Mouse (Mus musculus): ENCODE measurements at regions not wholly inside any gene's neighbourhood (a gene's known extent, or its start where the extent isn't known, plus 50 kb on each side); places are given as distances from the start of the nearest gene placed in this dataset.

DNA sequence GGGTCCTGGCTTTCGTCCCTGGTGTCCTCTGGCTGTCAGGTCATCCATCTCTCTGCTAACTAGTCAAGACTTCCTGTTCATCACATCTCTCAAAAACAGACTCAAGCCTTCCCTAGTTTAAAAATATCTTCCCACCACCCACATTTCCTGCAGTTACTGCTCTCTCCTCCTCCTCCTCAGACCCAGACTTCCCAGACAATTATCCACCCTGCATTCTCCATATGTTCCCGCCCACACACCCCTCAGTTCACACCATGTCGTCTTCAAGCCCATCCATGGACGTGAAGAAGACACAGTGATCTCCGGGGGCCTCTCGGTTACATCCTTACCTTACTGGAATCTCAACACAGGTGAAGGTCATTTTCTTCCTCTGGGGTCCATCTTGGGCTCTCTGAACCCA lies 444.4 kb downstream of the Pdcd6ip start:
- Histone ChIP-seq H3K4me2 (ENCODE audit: low read depth, severe bottlenecking) (no peak overlapping the region), H3K9me3 (ENCODE audit: control insufficient read depth, low read length) (no peaks in the 10 kb centered on the region), H3K9ac (ENCODE audit: low read length) (no peak overlapping the region), H3K27ac (replicated peaks; ENCODE audit: low read depth, low read length) (no peak overlapping the region), H3K4me3 (ENCODE audit: low read depth, low read length) (no peak overlapping the region), H3K27me3 (ENCODE audit: control insufficient read depth, insufficient read depth, low read length) (no peaks in the 10 kb centered on the region), H3K36me3 (ENCODE audit: control insufficient read depth, insufficient read depth, low read length) (no peaks in the 10 kb centered on the region), H3K4me1 (ENCODE audit: control insufficient read depth, insufficient read depth, low read length) (no peaks in the 10 kb centered on the region)
- ATAC-seq (ENCODE audit: insufficient number of reproducible peaks, low FRiP score, low TSS enrichment, low read depth), result no peak
- WGBS, result 81% methylated on average over 6 of the region's 6 CpGs
- DNase-seq (ENCODE audit: low spot score), result no peak

DNA sequence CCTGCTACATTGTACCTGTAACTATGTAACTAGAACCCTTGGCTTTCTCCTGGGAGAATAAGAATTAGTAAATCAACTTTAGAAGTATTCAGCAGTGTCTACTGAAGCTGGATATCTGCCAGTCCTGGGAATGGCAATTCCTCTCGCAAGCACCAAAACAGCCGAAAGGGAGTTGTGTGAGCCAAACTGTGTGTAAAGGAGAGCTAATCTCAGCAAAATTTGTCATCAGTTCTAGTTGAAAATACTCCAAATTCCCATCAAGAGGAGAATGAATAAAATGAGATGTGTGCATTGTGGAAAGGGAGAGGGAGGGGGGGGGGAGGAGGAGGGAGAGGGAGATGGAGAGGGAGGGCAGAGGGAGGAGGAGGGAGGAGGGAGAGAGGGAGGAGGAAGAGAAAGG lies 447.8 kb downstream of the Pdcd6ip start:
- H3K27me3 ChIP-seq (ENCODE audit: control insufficient read depth, insufficient read depth, low read length), result no peaks in the 10 kb centered on the region
- 94% methylated on average over 2 of the region's 2 CpGs for WGBS

DNA sequence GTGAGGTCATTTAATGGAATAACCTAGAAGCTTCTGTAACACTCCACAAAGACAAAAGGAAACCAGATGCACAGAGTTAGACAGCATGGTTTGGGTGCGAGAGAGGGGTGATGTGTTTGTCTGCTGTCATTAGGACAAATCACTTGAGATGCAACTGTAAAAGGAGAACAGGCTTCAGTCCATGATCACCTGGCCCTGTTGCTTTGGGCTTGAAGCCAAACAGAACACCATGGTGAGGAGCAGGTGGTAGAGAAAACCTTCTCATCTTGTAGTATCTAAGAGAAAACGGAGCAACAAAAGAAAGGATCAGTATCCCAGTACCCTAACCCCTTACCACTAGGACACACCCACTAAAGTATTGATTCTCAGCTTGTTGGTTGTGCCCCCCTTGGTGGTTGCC lies 449.5 kb downstream of the Pdcd6ip start:
- Histone ChIP-seq H3K9ac (ENCODE audit: low read length) (no peak overlapping the region), H3K4me3 (ENCODE audit: low read depth, low read length) (no peak overlapping the region), H3K9me3 (ENCODE audit: control insufficient read depth, low read length) (no peaks in the 10 kb centered on the region), H3K27me3 (ENCODE audit: control insufficient read depth, insufficient read depth, low read length) (no peaks in the 10 kb centered on the region), H3K36me3 (ENCODE audit: control insufficient read depth, insufficient read depth, low read length) (no peaks in the 10 kb centered on the region), H3K27ac (replicated peaks; ENCODE audit: low read depth, low read length) (no peak overlapping the region), H3K4me2 (ENCODE audit: low read depth, severe bottlenecking) (no peak overlapping the region), H3K4me1 (ENCODE audit: control insufficient read depth, insufficient read depth, low read length) (no peaks in the 10 kb centered on the region)
- ATAC-seq (ENCODE audit: insufficient number of reproducible peaks, low FRiP score, low TSS enrichment, low read depth), result no peak
- WGBS, result 83% methylated on average over 2 of the region's 2 CpGs
- no peak for DNase-seq (ENCODE audit: low spot score)

More for the DNA sequence above, 447.8 kb downstream of the Pdcd6ip start:
- no peaks in the 10 kb centered on the region for H3K4me1 ChIP-seq (ENCODE audit: control insufficient read depth, insufficient read depth, low read length)
- no peak overlapping the region for H3K27ac ChIP-seq (replicated peaks; ENCODE audit: low read depth, low read length)
- H3K4me2 ChIP-seq (ENCODE audit: low read depth, severe bottlenecking), result no peak overlapping the region
- H3K9me3 ChIP-seq (ENCODE audit: control insufficient read depth, low read length), result no peaks in the 10 kb centered on the region
- H3K9ac ChIP-seq (ENCODE audit: low read length), result no peak overlapping the region
- no peak for DNase-seq (ENCODE audit: low spot score)
- no peaks in the 10 kb centered on the region for H3K36me3 ChIP-seq (ENCODE audit: control insufficient read depth, insufficient read depth, low read length)
- no peak for ATAC-seq (ENCODE audit: insufficient number of reproducible peaks, low FRiP score, low TSS enrichment, low read depth)
- no peak overlapping the region for H3K4me3 ChIP-seq (ENCODE audit: low read depth, low read length)

DNA sequence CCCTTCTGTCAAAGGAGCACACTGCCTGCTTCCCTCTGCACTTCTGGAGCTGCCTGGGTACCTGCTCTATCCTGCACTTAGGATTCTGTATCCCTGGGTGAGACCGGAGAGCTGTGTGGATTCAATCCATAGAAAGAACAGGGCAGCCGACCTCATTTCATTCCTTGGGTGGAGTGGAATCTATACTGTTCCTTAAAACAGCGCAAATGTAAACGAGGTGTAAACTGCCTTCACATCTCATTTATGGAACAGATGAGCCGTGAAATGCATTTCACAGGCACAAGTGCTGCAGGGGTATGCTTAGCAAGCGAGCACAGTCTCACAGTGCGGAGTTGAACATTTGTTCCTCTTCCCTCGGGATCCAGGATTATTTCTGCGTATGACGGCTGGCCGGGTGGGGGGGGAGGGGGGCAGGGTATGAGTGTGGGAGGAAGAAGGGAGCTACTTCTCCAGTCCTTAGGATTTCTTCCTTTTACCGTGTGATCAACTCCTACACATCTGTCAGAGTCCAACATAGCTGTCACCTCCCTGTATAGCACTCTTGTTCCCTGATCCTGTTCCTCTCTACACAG lies 459.3 kb downstream of the Pdcd6ip start:
- Histone ChIP-seq H3K36me3 (ENCODE audit: control insufficient read depth, insufficient read depth, low read length) (no peaks in the 10 kb centered on the region), H3K27me3 (ENCODE audit: control insufficient read depth, insufficient read depth, low read length) (no peaks in the 10 kb centered on the region), H3K27ac (replicated peaks; ENCODE audit: low read depth, low read length) (no peak overlapping the region), H3K4me3 (ENCODE audit: low read depth, low read length) (no peak overlapping the region), H3K9ac (ENCODE audit: low read length) (no peak overlapping the region), H3K4me2 (ENCODE audit: low read depth, severe bottlenecking) (no peak overlapping the region), H3K4me1 (ENCODE audit: control insufficient read depth, insufficient read depth, low read length) (no peaks in the 10 kb centered on the region), H3K9me3 (ENCODE audit: control insufficient read depth, low read length) (no peaks in the 10 kb centered on the region)
- ATAC-seq (ENCODE audit: insufficient number of reproducible peaks, low FRiP score, low TSS enrichment, low read depth) (peak; percentile 73; the same call in 1 of the 2 replicates), DNase-seq (ENCODE audit: low spot score) (no peak)
- WGBS, result 60% methylated on average over 12 of the region's 12 CpGs

DNA sequence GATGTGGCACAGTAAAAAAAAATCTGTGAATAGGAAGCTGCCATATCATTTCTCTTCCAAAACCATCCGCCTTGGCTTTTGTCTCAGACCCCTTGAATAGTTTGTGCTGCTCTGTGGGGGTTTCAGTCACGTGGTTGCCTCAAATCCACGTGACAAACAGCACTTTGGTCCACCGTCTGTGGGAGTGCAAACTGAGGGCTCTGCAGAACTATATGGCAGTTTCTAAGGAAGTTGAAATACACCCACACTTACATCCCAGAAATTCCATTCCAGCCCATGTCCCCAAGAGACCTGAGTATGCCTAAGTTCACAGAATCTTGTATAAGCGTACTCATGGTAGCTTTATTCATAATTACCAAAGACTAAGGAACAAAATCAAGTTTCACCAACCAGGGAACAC lies 460.1 kb downstream of the Pdcd6ip start:
- Histone ChIP-seq H3K9me3 (ENCODE audit: control insufficient read depth, low read length) (no peaks in the 10 kb centered on the region), H3K4me1 (ENCODE audit: control insufficient read depth, insufficient read depth, low read length) (no peaks in the 10 kb centered on the region), H3K4me2 (ENCODE audit: low read depth, severe bottlenecking) (no peak overlapping the region), H3K27me3 (ENCODE audit: control insufficient read depth, insufficient read depth, low read length) (no peaks in the 10 kb centered on the region), H3K36me3 (ENCODE audit: control insufficient read depth, insufficient read depth, low read length) (no peaks in the 10 kb centered on the region), H3K9ac (ENCODE audit: low read length) (no peak overlapping the region), H3K27ac (replicated peaks; ENCODE audit: low read depth, low read length) (no peak overlapping the region), H3K4me3 (ENCODE audit: low read depth, low read length) (no peak overlapping the region)
- ATAC-seq (ENCODE audit: insufficient number of reproducible peaks, low FRiP score, low TSS enrichment, low read depth) (no peak), DNase-seq (ENCODE audit: low spot score) (no peak)
- 70% methylated on average over 5 of the region's 5 CpGs for WGBS

DNA sequence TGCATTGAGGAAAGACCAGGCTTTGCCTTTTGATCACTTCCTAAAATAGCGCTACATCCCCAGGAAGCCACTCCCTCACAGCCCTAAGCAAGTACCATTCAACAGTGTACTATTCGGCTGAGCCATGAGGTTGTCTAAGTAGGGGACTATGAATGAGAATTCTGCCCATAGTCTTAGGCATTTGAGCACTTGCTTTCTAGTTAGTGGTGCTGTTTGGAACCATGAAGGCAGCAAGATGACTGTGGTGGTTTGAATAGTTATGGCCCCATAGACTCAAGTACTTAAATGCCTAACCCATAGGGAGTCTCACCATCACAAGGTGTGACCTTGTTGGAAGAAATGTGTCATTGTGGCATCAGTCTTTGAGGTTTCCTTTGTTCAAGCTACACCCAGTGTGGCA lies 464.2 kb downstream of the Pdcd6ip start:
- Histone ChIP-seq H3K9me3 (ENCODE audit: control insufficient read depth, low read length) (no peaks in the 10 kb centered on the region), H3K27ac (replicated peaks; ENCODE audit: low read depth, low read length) (no peak overlapping the region), H3K36me3 (ENCODE audit: control insufficient read depth, insufficient read depth, low read length) (no peaks in the 10 kb centered on the region), H3K4me1 (ENCODE audit: control insufficient read depth, insufficient read depth, low read length) (no peaks in the 10 kb centered on the region), H3K4me3 (ENCODE audit: low read depth, low read length) (no peak overlapping the region), H3K27me3 (ENCODE audit: control insufficient read depth, insufficient read depth, low read length) (no peaks in the 10 kb centered on the region), H3K4me2 (ENCODE audit: low read depth, severe bottlenecking) (no peak overlapping the region), H3K9ac (ENCODE audit: low read length) (no peak overlapping the region)
- DNase-seq (ENCODE audit: low spot score) (no peak), ATAC-seq (ENCODE audit: insufficient number of reproducible peaks, low FRiP score, low TSS enrichment, low read depth) (no peak)
- 90% methylated on average over 2 of the region's 2 CpGs for WGBS

DNA sequence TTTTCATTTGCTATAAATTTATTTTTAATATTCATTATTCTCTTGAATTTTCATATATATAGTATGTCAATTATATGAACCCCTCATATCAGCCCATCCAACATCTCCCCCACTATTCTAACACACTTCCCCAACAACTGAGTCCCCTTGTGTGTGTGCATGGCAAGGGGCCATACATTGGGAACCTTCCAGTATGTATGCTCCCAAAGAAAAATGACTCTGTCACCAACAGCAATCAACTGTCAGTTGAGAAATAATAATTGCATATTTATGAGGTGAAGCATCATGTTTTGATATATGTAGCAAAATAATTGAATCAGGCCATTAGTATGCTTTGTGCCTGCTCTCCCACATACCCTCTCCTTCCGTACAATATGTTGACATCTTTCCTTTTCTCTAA lies 474.7 kb downstream of the Pdcd6ip start:
- Histone ChIP-seq H3K4me1 (ENCODE audit: control insufficient read depth, insufficient read depth, low read length) (no peaks in the 10 kb centered on the region), H3K27ac (replicated peaks; ENCODE audit: low read depth, low read length) (no peak overlapping the region), H3K9me3 (ENCODE audit: control insufficient read depth, low read length) (no peaks in the 10 kb centered on the region), H3K9ac (ENCODE audit: low read length) (no peak overlapping the region), H3K27me3 (ENCODE audit: control insufficient read depth, insufficient read depth, low read length) (no peaks in the 10 kb centered on the region), H3K36me3 (ENCODE audit: control insufficient read depth, insufficient read depth, low read length) (no peaks in the 10 kb centered on the region), H3K4me3 (ENCODE audit: low read depth, low read length) (no peak overlapping the region), H3K4me2 (ENCODE audit: low read depth, severe bottlenecking) (no peak overlapping the region)
- DNase-seq (ENCODE audit: low spot score) (no peak), ATAC-seq (ENCODE audit: insufficient number of reproducible peaks, low FRiP score, low TSS enrichment, low read depth) (no peak)
- 90% methylated on average over 1 of the region's 1 CpGs for WGBS

DNA sequence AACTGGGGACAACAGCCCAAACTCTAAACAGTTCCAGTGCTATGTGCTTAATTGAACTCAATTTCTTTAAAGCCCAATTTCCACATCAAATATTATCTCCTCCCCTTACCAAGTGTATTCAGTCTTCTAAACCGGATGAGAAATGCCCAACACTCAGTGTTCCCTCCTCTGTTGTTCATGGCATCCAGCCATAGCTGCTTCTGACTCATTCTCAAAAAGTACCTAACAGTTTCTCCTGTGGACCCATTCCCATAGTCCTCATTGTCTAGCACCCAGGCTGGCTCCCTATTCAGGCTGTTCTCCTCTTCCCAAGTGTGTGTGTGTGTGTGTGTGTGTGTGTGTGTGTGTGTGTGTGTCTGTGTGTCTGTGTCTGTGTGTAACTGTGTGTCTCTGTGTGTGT lies 478.7 kb downstream of the Pdcd6ip start:
- Histone ChIP-seq H3K9ac (ENCODE audit: low read length) (no peak overlapping the region), H3K27me3 (ENCODE audit: control insufficient read depth, insufficient read depth, low read length) (no peaks in the 10 kb centered on the region), H3K36me3 (ENCODE audit: control insufficient read depth, insufficient read depth, low read length) (no peaks in the 10 kb centered on the region), H3K27ac (replicated peaks; ENCODE audit: low read depth, low read length) (no peak overlapping the region), H3K4me2 (ENCODE audit: low read depth, severe bottlenecking) (no peak overlapping the region), H3K4me3 (ENCODE audit: low read depth, low read length) (no peak overlapping the region), H3K4me1 (ENCODE audit: control insufficient read depth, insufficient read depth, low read length) (no peaks in the 10 kb centered on the region), H3K9me3 (ENCODE audit: control insufficient read depth, low read length) (no peaks in the 10 kb centered on the region)
- ATAC-seq (ENCODE audit: insufficient number of reproducible peaks, low FRiP score, low TSS enrichment, low read depth), result no peak
- WGBS, result 82% methylated on average over 1 of the region's 1 CpGs
- no peak for DNase-seq (ENCODE audit: low spot score)

DNA sequence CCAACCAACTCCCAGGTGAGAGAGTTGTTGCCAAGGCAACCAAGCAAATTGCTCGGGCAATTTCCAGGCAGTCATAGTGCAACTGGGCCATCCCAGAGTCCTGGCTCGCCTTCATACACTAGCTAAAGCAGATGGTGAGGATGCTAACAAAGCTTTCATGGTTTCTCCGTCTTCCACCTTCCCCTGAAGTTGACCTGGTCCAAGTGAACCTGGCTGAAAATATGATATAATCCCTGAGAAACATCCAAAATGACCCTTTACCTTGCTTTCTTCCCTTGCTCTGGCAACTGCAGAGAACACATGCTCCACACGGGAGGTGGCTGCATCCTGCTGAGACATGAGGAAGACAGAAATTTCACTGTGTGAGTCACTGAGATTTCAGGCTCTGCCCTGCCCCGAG lies 494.1 kb downstream of the Pdcd6ip start:
- 74% methylated on average over 5 of the region's 5 CpGs for WGBS
- no peaks in the 10 kb centered on the region for H3K36me3 ChIP-seq (ENCODE audit: control insufficient read depth, insufficient read depth, low read length)
- no peak overlapping the region for H3K9ac ChIP-seq (ENCODE audit: low read length)
- no peak overlapping the region for H3K4me3 ChIP-seq (ENCODE audit: low read depth, low read length)
- no peaks in the 10 kb centered on the region for H3K4me1 ChIP-seq (ENCODE audit: control insufficient read depth, insufficient read depth, low read length)
- no peak overlapping the region for H3K4me2 ChIP-seq (ENCODE audit: low read depth, severe bottlenecking)
- H3K27ac ChIP-seq (replicated peaks; ENCODE audit: low read depth, low read length), result no peak overlapping the region
- ATAC-seq (ENCODE audit: insufficient number of reproducible peaks, low FRiP score, low TSS enrichment, low read depth) (no peak), DNase-seq (ENCODE audit: low spot score) (no peak)
- no peaks in the 10 kb centered on the region for H3K9me3 ChIP-seq (ENCODE audit: control insufficient read depth, low read length)
- no peaks in the 10 kb centered on the region for H3K27me3 ChIP-seq (ENCODE audit: control insufficient read depth, insufficient read depth, low read length)
